Mouse (Mus musculus) stomach, embryonic 16.5 days (tissue): ENCODE measurements at regions not wholly inside any gene's neighbourhood (a gene's known extent, or its start where the extent isn't known, plus 50 kb on each side); places are given as distances from the start of the nearest gene placed in this dataset.

Source experiments
- ATAC-seq: fragments of 200-750 bp; cut with Nextera tagmentation; 2 replicates; pipeline ENCODE4 v1.8.0; 2017; ENCODE audit warnings: moderate number of reproducible peaks, moderate TSS enrichment; ENCODE audit not compliant: insufficient read depth, low FRiP score
- H3K27ac ChIP-seq: fragments of 300-500 bp; sonication (generic); 2 replicates; pipeline ENCODE4 v1.5.1; 2014; ENCODE audit warnings: low read length
- H3K27me3 ChIP-seq: fragments of 300-500 bp; sonication (generic); 2 replicates; pipeline ENCODE4 v1.6.1; 2014; ENCODE audit warnings: low read length, control low read depth, mixed read lengths; ENCODE audit not compliant: control insufficient read depth, insufficient read depth
- H3K36me3 ChIP-seq: fragments of 300-500 bp; sonication (generic); 2 replicates; pipeline ENCODE4 v1.6.1; 2014; ENCODE audit warnings: low read length; ENCODE audit not compliant: control insufficient read depth, insufficient read depth
- H3K4me1 ChIP-seq: fragments of 300-500 bp; sonication (generic); 2 replicates; pipeline ENCODE4 v1.6.1; 2014; ENCODE audit warnings: low read length, control low read depth, mixed read lengths; ENCODE audit not compliant: control insufficient read depth, insufficient read depth
- H3K4me2 ChIP-seq: fragments of 300-500 bp; sonication (generic); 2 replicates; pipeline ENCODE4 v1.6.1; 2014; ENCODE audit warnings: low read depth, low read length, mixed read lengths
- H3K4me3 ChIP-seq: fragments of 300-500 bp; sonication (generic); replicated peaks from 2 replicates; pipeline ENCODE4 v1.5.1; 2014; ENCODE audit warnings: mild to moderate bottlenecking, low read length
- H3K9ac ChIP-seq: fragments of 300-500 bp; sonication (generic); 2 replicates; pipeline ENCODE4 v1.6.1; 2014; ENCODE audit warnings: low read length
- H3K9me3 ChIP-seq: fragments of 300-500 bp; sonication (generic); replicated peaks from 2 replicates; pipeline ENCODE4 v1.6.1; 2016; ENCODE audit warnings: low read length, control low read depth; ENCODE audit not compliant: control insufficient read depth
- WGBS: fragments of 180-500 bp; shearing (Covaris S2); extraction: QIAGEN DNeasy Blood & Tissue Kit; methylation state at CpG from one replicate; pipeline ENCODE4 v1.1.7; 2014; 5-methylcytosine and 5-hydroxymethylcytosine counted together

DNA sequence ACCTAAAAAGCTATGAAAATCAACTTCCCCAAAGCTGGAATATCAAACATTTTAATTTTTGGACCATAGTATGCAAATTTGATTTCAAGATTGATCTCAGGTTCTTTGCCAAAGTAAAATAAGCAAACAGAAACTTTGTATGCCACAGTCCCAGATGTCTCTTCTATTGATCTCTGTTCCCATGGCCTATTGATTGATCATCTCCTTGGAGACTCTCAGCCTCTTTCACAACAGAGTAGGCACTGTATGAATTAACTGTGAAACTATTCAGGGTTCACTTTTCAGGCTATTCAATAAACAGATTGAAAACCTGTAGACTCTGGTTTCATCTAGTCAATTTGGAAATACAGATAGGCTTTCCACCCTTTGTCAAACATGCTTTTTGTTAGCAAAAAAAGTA is 384.1 kb downstream of the Btg1 start:
- no peak overlapping the region for H3K27ac ChIP-seq

DNA sequence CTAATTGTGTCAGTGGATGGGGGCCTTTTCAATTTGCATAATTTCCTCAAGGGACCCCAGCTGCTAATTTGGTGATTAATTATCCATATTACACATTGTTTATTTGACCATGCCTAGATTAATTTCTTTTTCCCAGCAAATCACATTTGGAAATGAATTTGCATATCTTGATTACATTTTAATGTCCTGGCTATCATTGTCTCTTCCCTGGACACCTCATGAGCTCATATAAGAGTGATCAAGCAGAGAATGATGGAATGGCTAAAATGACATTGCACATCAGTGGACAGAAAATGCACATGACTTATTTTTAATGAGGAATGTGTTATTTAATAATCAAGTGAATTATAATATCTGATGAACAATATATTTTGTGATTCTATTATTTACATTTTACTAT is 392.1 kb downstream of the Btg1 start:
- H3K4me3 ChIP-seq, result no peak overlapping the region
- H3K4me2 ChIP-seq, result no peak overlapping the region
- no peaks in the 10 kb centered on the region; the same call in 1 of the 2 replicates for H3K9me3 ChIP-seq
- H3K9ac ChIP-seq, result no peak overlapping the region
- no peaks in the 10 kb centered on the region for H3K36me3 ChIP-seq
- no peak for ATAC-seq
- no peaks in the 10 kb centered on the region for H3K27me3 ChIP-seq
- no peak overlapping the region for H3K27ac ChIP-seq
- H3K4me1 ChIP-seq, result no peaks in the 10 kb centered on the region

More for the DNA sequence above, 384.1 kb downstream of the Btg1 start:
- Histone ChIP-seq H3K4me2 (no peak overlapping the region), H3K9me3 (no peaks in the 10 kb centered on the region; the same call in 1 of the 2 replicates), H3K4me1 (no peaks in the 10 kb centered on the region), H3K4me3 (no peak overlapping the region), H3K36me3 (no peaks in the 10 kb centered on the region), H3K27me3 (no peaks in the 10 kb centered on the region), H3K9ac (no peak overlapping the region)
- ATAC-seq, result no peak

DNA sequence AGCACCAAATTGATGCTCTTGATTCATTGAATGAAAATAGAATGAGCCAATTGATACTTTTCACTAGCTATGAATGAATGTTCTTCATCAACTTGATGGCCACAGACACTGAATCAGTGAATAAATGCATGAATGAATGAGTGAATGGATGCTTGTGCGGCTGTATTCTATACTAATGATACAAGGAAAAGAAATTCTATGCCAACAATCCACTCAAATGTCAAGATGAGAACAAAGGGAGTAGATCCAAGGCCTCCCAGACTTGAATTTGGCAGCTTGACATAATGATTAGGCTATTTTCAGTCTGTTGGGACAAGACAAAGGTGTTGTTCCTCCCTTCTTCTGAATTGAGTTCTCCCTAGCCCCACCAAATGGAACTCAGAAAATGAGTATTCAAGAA is 393.1 kb downstream of the Btg1 start:
- Histone ChIP-seq H3K27me3 (no peaks in the 10 kb centered on the region), H3K9me3 (no peaks in the 10 kb centered on the region; the same call in 1 of the 2 replicates), H3K9ac (no peak overlapping the region), H3K4me2 (no peak overlapping the region), H3K4me3 (no peak overlapping the region), H3K4me1 (no peaks in the 10 kb centered on the region), H3K27ac (no peak overlapping the region), H3K36me3 (no peaks in the 10 kb centered on the region)
- ATAC-seq, result no peak
- WGBS, result 80% methylated on average over 1 of the region's 1 CpGs

DNA sequence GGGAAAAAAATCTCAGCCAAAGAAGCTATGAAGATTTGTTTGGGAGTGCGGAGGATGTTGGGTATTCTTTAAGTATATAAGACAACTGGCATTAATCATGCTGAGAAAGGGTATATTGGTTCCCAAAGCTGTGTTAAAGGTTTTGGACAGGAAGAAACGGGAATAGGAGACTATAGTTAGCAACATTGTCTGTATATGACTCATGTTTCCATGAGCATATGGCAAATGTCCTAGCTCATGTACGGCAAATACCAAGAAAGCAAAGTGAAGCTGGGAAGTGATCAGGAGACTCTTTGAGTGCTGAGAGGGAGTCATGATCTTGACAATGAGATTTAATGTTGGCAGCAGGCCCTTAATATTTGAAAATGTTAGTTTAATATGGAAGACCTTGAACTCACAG is 401.8 kb downstream of the Btg1 start:
- no peak overlapping the region for H3K27ac ChIP-seq
- no peak overlapping the region for H3K4me2 ChIP-seq
- no peak overlapping the region for H3K4me3 ChIP-seq
- no peak for ATAC-seq
- no peaks in the 10 kb centered on the region for H3K27me3 ChIP-seq
- no peaks in the 10 kb centered on the region for H3K36me3 ChIP-seq
- H3K4me1 ChIP-seq, result no peaks in the 10 kb centered on the region
- 52% methylated on average over 3 of the region's 3 CpGs for WGBS
- no peaks in the 10 kb centered on the region for H3K9me3 ChIP-seq
- no peak overlapping the region for H3K9ac ChIP-seq

DNA sequence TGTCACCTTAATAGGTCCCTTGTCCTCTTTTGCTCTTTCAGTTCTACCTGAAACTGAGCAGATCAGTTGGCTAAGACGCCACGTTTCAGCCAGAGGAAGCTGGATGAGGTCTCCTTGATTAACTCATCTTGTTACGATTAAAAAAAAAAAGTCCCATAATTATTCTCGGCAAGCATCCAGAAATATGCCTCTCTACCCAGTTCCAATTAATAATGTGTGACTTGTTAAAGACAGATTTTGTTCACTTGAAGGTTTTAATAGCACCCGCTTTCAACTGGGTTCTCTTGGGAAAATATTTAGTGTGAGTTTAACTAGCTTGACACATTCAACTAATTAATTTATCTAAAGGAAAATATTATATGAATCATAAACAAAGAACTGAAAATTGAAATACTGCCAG is 412.0 kb downstream of the Btg1 start:
- Histone ChIP-seq H3K4me1 (no peaks in the 10 kb centered on the region), H3K27me3 (no peaks in the 10 kb centered on the region), H3K9me3 (no peaks in the 10 kb centered on the region), H3K27ac (no peak overlapping the region), H3K36me3 (no peaks in the 10 kb centered on the region), H3K4me3 (no peak overlapping the region), H3K9ac (no peak overlapping the region), H3K4me2 (no peak overlapping the region)
- WGBS, result 84% methylated on average over 5 of the region's 5 CpGs
- no peak for ATAC-seq

DNA sequence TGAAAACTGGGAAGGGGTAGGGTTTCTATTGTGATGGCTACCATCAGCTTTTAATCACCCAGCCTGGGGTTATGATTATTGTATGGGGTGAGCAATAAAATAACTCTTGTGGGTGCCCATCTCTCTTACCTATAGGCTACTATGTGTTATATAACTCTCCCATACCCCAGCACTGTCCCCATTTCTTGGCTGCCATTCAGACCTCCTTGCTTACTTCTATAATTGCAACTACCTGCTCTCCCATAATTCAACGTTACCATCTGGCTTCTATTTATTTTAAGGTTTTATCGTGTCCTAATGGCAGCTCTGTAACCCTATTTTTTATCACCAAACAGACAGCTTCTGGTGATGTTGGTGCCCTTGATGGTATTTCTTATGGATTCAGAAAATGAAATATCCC is 414.2 kb downstream of the Btg1 start:
- 76% methylated on average over 2 of the region's 2 CpGs for WGBS

DNA sequence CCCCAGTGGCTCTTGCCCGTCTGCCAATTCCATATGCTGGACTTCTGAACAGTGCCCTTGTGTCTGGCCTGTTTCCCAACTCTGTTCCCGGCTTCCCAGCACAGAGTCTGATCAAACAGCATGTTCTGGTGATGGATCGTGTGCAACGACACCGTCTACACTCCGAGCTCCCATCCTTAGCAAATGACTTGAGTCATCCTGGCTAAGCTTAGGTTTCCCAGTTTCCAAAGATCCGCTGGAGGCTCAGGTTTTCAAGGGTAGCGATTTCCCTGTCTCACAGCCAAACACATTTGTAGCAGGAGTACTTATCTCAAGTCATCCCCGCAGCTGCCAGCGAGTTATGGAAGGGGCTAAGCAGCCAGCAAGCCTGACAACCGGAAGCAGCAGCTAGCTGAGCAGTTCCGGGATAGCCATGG is 418.6 kb downstream of the Btg1 start:
- Histone ChIP-seq H3K36me3 (no peaks in the 10 kb centered on the region), H3K4me2 (no peak overlapping the region), H3K4me3 (no peak overlapping the region), H3K9ac (no peak overlapping the region), H3K27me3 (no peaks in the 10 kb centered on the region), H3K9me3 (no peaks in the 10 kb centered on the region), H3K27ac (no peak overlapping the region), H3K4me1 (no peaks in the 10 kb centered on the region)
- ATAC-seq, result no peak
- 60% methylated on average over 12 of the region's 12 CpGs for WGBS

More for the DNA sequence above, 414.2 kb downstream of the Btg1 start:
- H3K4me3 ChIP-seq, result no peak overlapping the region
- ATAC-seq, result no peak
- H3K36me3 ChIP-seq, result no peaks in the 10 kb centered on the region
- H3K27me3 ChIP-seq, result no peaks in the 10 kb centered on the region
- H3K4me1 ChIP-seq, result no peaks in the 10 kb centered on the region
- H3K4me2 ChIP-seq, result no peak overlapping the region
- no peak overlapping the region for H3K9ac ChIP-seq
- H3K9me3 ChIP-seq, result no peaks in the 10 kb centered on the region
- H3K27ac ChIP-seq, result no peak overlapping the region

DNA sequence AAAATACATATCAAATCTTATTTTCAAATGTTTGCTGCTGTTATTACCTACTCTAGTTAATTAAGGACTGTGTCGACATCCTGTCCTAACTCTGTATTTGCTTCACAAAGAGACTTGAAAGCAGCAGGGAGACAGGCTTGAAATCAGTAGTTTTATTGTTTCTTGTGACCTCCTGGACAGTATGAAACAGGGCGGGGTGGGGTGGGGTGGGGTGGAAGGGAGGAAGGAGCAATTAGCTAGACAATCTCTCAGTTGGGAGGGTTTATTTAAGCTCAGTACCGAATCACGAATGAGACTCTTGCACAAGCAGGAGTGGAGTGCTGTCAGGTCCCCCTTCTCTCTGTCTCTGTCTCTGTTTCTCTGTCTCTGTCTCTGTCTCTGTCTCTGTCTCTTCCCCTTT is 421.2 kb downstream of the Btg1 start:
- Histone ChIP-seq H3K27ac (no peak overlapping the region), H3K4me2 (no peak overlapping the region), H3K9me3 (no peaks in the 10 kb centered on the region), H3K4me1 (no peaks in the 10 kb centered on the region), H3K9ac (no peak overlapping the region), H3K36me3 (no peaks in the 10 kb centered on the region), H3K27me3 (no peaks in the 10 kb centered on the region), H3K4me3 (no peak overlapping the region)
- no peak for ATAC-seq
- WGBS, result 55% methylated on average over 4 of the region's 4 CpGs

DNA sequence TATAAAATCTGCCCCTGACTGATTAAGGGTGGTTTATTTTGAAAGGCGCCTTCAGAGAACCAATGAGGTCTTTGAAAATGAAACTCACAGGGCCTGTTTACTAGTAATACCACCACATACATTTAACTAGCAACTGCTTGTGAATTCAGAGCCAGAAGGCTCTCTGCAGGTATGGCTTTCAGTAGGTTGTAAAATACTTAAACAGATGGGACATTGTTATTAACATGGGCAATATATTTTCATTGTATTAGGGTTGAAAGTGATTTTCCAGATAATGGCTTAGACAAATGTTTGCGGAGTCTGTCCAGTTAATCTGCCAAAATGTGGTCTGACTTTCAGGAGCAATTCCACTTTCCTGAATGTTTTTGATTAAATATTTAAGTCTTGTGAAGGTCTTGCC is 430.8 kb downstream of the Btg1 start:
- Histone ChIP-seq H3K27me3 (no peaks in the 10 kb centered on the region), H3K27ac (no peak overlapping the region), H3K4me2 (no peak overlapping the region), H3K9me3 (no peaks in the 10 kb centered on the region), H3K36me3 (no peaks in the 10 kb centered on the region), H3K4me3 (no peak overlapping the region), H3K9ac (no peak overlapping the region), H3K4me1 (no peaks in the 10 kb centered on the region)
- 87% methylated on average over 2 of the region's 2 CpGs for WGBS
- ATAC-seq, result no peak

DNA sequence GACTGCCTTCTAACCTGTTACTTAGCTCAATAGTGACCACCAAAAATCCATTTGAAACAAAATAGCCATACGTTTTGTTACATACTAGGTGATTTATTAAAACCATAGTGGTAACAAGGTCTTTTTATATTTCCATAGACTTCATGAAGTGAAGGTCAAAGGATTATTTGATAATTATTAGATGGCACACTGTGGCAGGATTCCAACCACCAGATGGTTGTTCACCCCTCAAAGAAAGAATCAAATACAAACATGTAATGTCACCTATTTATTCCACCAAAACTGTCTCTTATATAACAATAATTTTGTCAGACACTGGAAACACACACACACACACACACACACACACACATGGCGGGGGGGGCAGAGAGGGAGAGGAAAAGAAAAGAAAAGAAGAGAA is 431.2 kb downstream of the Btg1 start:
- WGBS, result 73% methylated on average over 2 of the region's 2 CpGs
- ATAC-seq, result no peak
- no peak overlapping the region for H3K4me2 ChIP-seq
- H3K27ac ChIP-seq, result no peak overlapping the region
- H3K9ac ChIP-seq, result no peak overlapping the region
- no peaks in the 10 kb centered on the region for H3K9me3 ChIP-seq
- H3K27me3 ChIP-seq, result no peaks in the 10 kb centered on the region
- no peaks in the 10 kb centered on the region for H3K36me3 ChIP-seq
- no peak overlapping the region for H3K4me3 ChIP-seq
- H3K4me1 ChIP-seq, result no peaks in the 10 kb centered on the region
